Mouse (Mus musculus) lung, postnatal 14 days (tissue): ENCODE data around the gene Clic4.

Experiments used
- DNase-seq: peaks from one replicate; pipeline ENCODE4 v3.0.0; 2021

Clic4 gene

GRCm38 (mm10) chr4:135179077-135179481 is 93.5 kb downstream of the Clic4 start:
- DNase-seq, result peak; percentile 58

GRCm38 (mm10) chr4:135177568-135177967 is 95.0 kb downstream of the Clic4 start:
- DNase-seq, result no peak

- peak; percentile 53 for DNase-seq
These were observed 97.1 kb downstream of the Clic4 start for GRCm38 (mm10) chr4:135175406-135176120.

GRCm38 (mm10) chr4:135171304-135171875 is 101.2 kb downstream of the Clic4 start:
- DNase-seq, result no peak

GRCm38 (mm10) chr4:135169501-135169900 is 103.1 kb downstream of the Clic4 start:
- DNase-seq, result no peak

GRCm38 (mm10) chr4:135169096-135169495 is 103.5 kb downstream of the Clic4 start:
- no peak for DNase-seq

- no peak for DNase-seq
These were observed 104.6 kb downstream of the Clic4 start for GRCm38 (mm10) chr4:135167816-135168527.

GRCm38 (mm10) chr4:135166413-135167225 is 106.0 kb downstream of the Clic4 start:
- no peak for DNase-seq

- DNase-seq, result no peak
These were observed 106.9 kb downstream of the Clic4 start for GRCm38 (mm10) chr4:135165761-135166160.
